Mouse (Mus musculus) cerebellum, postnatal 14 days (tissue): ENCODE results near the gene Ppm1m.
A peak's percentile ranks its signal among the peaks of the same experiment; 100 is the strongest.

Experiments used
- DNase-seq, 2 experiments: peaks; one replicate each; pipeline ENCODE4 v3.0.0; 2021; ENCODE audit warnings: mixed read lengths in 2 of 2

The Ppm1m gene

DNA sequence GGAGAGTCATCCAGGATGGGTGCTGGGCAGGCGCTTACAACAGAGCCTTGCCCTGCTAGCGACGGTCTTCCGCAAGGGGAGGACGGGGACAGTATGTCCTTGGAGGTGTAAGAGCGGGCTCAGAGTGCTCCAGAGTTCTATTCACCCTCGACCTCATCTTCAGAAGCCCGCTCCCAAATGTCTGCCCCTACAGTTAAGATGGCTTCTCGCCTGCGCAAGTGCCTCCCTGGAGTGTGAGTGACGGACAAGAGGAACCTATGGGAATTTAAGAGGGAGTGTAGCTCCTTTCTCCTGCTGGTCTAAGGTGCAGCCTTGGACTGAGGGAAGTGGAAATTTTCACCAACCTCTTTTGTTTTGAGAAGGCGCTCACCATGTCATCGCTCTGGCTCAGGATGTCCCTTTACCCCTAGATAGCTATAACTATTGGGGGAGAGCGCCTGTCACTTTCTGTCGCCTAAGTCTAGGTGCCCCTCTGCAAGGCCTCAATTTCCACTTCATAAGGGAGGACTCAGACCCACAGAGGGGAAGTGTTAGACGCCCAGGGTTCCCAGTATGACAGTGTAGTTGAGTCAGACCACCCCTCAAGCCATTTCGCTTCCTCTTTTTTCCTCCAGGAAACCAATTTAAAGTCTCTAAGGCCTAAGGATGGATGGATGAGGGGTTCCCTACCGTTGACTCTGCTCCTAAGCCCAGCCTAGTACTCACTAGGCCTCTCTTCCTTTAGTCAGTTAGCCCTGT, at the start of gene Ppm1m:
Gene Ppm1m (minus strand): TSS at position 212 of the 738 bp plus-strand sequence.
- no peak for DNase-seq

DNA sequence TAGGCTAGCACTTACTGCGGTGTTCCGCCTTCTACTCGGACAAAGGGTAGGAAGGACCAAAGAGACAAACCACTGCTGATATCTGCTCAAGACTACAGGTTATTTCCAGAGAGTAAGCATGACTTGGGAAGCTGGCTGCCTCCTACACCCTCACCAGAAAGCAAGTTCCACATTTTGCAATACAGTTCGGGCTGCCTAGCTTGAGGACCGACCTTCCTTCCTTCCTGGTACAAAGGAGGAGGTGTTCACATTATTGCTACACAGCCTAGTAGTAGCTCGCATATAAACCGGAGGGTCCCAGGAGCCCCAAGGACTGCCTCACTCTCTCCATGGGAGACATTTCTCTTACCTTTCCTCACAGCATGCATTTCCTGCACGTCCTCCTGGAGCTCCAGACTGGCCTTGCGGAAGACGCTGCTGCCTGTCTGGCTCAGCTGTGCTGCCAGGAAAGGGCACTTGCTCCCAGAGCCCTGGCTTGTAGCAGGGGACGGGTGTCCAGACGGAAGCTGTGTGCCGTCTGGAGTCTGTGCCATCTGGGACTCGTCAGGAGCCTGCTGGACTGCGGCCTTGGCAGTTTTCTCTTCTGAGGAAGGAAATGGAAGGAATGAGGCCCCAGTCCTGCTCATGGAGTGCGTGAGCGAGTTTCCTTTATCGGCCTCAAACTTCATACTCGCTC, 43.4 kb upstream of the Ppm1m start:
- DNase-seq: peak; percentile 81 to 84

DNA sequence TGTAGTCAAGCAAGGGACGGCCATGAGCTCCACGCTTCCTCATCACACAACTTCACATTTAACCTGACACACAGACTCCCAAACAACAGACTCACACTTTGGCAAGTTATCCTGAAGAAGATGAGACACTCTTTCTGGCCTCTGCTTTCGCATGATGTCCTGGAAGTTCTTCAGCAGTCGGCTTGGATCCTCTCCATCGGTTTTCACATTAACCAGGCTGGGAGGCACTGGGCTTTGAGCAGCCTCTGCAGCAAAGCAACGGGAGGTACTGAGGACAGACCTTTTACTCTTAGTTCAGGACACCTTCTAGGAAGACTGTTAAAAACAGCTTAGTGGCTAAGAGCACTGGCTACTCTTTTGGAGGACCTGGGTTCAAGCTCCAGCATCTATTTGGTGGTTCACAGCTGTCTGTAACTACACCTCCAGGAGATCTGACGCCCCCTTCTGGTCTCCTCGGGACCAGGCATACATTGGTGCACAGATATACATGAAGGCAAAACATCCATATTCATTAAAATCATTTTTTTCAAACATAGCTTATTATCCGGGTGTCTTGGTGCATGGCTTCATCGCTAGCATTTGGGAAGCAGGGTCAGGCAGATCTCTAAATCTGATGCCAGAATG, 42.1 kb upstream of the Ppm1m start:
- no peak for DNase-seq

DNA sequence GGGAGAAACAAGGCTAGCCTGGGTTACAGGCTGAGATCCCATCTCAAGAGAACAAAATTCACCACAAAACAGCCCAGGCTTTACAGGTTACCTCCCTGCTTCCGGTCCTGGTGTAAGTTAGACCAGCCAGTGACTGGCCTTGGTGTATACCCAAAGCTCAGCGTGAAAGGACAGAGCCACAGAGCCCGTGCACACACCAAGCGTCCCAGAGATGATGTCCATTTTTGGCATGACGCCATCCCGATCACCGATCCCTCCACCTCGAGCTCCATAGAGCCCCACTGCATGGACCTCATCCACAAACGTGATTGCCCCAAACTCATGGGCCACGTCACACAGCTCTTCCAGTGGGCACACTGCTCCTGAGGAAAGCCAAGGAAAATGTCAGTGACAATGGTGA, 38.3 kb upstream of the Ppm1m start:
- DNase-seq: no peak

DNA sequence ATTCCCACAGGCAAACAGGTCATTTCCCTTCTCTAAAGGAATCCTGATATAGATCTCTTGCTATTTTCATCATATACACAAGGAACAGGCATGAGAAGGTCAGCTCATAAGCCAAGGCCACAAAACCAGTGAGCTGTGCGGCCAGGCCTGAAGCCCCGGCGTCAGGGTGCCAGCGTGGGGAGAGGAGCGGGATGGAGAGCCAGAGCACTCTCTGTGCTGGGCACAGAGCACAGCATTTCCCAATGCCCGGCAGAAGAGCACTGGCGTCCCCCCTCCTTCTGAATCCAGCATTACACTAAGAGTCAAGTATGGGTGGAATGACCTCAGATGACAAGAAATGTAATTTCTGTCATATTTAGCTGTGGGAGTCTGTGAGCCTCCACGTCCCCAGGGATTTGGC, 37.9 kb upstream of the Ppm1m start:
- DNase-seq: no peak

DNA sequence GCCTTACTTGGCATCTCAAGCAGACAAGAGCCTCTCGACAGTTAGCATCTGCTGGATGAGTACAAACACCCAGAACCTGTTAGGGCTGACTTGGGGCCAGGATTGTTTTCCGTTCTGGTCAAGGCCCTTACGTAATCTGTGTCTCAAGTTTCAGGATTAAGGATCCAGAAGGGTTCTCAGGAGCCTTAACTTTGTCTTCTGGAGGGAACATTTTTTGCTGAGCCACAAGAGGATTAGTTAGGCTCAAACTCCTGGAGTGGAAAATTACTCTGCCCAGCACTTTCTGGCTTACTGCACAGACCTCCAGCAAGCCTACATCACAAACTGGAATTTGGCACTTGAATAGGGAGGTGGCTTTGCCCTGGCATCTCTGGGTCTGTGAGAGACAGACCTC, 37.3 kb upstream of the Ppm1m start:
- DNase-seq: no peak

DNA sequence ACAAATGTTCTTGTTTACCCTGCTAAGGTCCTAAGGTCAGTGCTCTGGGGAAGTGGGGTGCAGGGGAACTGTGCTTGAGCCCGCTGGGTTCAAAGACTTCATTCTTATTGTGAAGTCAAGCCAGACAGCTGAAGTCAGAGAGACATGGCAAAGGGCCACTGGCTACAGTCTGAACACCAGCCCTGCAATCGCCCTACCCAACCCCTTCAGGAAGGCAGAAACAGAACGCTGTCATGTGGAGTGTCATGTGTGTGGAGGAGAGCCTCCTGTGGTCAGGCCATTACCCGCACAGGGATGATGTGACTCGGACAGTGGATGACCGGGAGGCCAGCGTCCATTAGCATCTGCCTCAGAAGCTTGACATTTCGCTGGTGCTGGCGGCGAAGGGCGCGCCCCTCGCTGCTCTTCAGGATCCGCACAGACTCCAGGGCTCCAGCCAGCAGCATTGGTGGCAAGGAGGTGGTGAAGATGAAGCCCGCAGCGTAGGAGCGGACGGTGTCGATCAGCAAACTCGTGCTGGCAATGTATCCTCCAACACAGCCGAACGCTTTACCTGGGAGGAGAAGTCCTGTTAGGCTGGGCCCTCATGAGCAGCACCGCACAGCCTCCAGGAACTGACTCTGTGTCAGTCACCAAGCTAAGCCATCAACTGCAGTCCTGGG, 36.7 kb upstream of the Ppm1m start:
- no peak for DNase-seq

DNA sequence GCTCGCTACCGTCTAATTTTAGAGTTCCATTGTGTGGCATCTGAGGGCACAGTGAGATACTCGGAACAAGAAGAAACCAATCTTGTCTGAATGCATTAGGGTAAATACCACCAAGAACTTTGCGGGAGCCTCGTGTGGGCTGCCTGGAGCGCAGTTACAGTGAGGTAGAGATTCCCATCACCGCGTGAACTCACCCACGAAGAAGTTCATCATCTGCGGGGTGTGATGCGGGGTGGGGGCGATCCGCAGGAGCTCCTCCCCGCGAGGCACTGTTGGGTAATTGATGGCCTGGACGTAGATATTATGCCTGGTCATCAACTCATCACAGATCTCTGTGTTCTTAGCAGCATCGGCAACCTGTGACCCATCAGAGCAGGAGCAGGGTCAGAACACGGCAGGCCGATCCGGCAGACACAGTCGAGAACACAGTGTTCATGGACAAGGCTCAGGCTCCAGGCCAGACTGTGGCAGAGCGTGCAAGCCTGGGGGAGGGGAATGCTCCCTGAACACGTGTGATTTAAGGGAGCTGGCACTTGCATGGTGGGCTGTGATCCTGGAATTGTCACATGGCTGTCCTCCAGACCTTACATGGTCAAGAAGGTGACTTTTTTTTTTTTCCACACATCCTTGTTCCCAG, 35.8 kb upstream of the Ppm1m start:
- no peak for DNase-seq

DNA sequence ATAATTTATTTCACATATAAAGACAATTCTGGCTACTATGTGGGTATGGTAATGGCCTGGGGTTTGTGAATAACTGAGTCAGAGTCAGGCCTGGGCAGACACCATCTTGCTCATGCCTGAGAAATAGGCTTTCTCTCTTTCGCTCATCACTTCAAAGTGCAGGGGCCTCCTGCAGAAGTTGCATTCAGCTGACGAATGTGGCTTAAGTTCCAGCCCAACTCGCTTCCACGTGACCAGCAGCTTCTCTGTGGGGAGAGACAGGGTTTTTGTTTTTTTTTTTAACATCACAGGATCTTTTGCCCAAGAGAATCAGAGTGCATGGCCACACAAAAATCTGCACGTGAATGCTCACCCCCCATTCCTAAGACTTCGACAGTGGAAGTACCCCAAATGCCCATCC, 34.4 kb upstream of the Ppm1m start:
- DNase-seq: no peak

DNA sequence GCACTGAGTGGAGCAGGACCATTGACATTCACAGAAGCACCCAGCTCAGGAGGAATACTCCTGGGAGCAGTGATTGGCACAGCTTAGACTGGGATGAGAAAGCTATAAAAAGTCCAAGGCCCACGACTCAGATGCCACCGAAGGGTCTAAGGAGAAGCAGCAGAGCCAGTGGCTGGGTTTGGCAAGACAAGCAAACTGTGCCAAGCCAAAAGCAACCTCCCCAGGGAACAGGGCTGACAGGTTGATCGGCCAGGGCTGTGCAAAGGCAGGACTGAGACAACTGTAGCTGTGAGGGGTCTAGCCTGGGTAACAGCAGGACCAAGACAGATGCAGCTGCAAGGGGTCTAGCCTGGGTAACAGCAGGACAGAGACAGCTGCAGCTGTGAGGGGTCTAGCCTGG, 33.4 kb upstream of the Ppm1m start:
- DNase-seq: no peak

DNA sequence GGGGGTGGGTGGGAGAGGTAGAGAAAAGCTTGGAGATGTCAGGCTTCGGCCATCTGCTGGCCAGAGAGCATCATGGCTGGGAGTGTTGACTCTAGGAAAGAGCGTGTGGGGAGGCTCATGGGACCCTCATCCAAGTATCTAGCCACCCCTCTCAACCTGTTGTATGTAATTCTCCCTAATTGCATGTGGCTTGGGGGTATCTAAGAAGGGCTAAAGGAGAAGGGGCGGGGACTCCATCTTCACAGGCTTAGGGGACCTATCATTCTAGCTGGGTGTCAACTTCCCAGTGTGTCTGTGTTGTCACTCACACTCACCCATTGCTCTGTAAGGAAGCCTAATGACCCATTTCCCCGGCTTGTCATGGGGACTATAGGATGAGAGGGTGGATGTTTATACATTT, 32.3 kb upstream of the Ppm1m start:
- no peak for DNase-seq

DNA sequence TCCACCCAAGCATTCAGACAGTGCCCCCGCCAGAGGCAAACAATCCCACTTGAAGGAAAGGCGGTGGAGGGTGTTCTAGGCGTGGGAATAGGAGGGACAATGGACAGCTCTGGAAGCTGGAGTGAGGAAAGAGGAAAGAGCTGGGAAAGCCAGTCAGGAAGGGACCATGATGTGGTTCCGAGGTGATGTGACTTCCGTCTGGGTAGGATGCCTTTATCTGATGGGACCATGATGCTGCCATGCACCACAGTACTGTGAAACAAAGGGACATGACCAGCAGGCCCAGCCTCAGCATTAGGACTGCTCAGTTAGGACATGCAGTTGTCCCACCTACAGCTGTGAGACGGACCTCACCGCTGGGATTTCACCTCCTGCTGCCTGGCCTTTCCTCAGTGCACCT, 31.7 kb upstream of the Ppm1m start:
- DNase-seq: no peak

DNA sequence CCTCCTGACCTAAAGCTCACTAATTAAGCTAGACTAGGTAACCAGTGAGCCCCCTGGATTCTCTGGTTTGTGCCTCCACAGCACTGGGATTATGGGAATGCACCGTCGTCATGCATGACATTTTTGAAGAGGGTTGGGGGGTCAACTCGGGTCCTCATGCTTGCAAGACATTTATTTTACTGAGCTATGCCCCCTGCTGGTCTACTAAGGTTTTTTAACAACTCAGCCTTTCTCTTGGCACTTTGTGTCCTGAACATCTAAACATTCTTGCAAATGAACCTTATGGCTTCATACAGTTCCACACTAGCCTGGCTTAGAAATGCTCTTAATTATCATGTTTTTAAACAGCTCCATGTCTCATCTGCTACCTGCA, 31.2 kb upstream of the Ppm1m start:
- no peak for DNase-seq

DNA sequence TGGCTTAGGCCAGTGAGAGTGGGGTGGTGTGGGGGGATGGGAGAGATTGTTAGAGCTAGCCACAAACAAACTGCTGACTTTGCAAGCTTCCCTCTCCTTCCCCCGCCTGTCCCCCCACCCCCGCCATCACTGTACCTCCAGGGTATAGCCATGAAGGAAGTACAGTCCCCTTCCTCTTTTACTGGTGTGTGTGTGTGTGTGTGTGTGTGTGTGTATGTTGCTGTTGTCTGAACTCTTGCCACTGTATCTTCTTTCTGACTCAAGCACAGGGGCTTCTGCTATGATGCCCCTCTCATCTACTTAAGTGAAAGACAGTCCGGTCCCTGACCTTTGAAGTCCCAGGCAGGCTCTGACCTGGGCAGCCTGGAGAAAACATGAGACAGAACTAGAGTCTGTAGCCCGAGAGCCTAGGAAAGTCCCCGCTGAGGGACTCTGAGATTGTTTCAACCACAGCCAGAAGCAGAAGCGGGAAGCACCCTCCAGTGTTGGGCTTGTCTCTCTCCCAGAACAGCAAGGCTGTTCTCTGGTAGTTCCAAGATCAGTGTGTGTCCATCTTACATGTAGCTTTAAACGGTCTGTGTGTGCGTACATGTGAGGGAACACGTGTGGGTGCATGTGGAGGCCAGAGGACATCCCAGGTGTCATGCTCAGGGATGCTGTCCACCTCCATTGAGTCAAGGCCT, 30.6 kb upstream of the Ppm1m start:
- no peak for DNase-seq

DNA sequence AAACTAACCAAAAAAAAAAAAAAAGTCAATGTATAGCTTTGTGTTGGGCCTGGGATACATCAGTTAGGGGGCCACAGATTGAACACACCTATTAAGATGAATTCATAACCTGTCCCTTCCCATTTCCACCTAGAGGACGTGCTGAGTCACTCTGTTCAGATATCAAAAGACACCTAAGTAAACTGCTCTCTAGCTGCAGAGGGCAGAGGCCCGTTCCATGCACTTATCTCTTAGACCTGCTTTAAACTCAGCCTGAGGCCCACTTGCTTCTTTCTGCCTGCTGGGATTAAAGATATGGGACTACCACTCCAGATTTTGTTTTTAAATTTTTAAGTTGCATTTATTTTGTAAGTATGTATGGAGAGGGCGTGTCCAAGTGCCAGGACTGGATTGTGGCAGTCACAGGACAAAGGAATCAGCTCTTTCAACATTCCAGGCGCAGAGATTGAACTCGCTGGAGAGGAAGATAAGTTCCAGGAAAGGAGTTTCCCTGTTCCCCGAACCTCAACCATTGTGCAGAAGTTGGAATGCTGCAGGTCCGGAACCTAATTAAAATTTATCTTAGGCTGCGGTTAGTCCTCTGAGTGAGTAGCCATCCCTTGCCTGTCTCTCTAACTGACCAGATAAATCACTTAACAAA, 28.4 kb upstream of the Ppm1m start:
- DNase-seq: no peak

DNA sequence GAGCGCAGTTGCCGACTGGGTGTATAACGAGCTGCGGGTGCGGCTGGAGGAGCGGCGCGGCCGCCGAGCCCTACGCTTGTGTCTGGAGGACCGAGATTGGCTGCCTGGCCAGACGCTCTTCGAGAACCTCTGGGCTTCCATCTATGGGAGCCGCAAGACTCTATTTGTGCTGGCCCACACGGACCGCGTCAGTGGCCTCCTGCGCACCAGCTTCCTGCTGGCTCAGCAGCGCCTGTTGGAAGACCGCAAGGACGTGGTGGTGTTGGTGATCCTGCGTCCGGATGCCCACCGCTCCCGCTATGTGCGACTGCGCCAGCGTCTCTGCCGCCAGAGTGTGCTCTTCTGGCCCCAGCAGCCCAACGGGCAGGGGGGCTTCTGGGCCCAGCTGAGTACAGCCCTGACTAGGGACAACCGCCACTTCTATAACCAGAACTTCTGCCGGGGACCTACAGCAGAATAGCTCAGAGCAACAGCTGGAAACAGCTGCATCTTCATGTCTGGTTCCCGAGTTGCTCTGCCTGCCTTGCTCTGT, 26.7 kb upstream of the Ppm1m start:
- peak; percentile 42 to 48 for DNase-seq

DNA sequence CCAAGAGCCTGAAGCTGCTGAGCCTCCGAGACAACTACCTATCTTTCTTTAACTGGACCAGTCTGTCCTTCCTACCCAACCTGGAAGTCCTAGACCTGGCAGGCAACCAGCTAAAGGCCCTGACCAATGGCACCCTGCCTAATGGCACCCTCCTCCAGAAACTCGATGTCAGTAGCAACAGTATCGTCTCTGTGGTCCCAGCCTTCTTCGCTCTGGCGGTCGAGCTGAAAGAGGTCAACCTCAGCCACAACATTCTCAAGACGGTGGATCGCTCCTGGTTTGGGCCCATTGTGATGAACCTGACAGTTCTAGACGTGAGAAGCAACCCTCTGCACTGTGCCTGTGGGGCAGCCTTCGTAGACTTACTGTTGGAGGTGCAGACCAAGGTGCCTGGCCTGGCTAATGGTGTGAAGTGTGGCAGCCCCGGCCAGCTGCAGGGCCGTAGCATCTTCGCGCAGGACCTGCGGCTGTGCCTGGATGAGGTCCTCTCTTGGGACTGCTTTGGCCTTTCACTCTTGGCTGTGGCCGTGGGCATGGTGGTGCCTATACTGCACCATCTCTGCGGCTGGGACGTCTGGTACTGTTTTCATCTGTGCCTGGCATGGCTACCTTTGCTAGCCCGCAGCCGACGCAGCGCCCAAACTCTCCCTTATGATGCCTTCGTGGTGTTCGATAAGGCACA, 26.1 kb upstream of the Ppm1m start:
- no peak for DNase-seq

DNA sequence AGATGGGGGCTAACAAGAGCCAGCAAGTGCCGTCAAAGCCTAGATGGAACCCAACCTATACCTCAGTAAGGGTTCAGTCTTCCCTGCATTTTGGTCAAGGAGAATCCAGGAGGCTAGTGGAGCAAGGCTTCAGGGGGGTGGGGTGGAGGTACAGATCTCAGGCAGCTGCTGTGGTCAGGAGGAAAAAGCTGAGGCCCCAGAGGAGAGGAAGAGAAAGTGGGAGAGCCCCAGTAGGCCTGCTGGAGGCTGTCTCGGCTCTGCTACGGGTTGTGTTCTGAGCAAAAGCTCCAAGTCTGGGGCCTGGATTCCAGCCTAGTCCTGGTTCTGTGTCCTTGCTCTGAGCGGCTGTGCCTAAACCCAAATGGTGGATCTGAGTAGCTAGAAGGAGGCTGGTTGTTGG, 23.4 kb upstream of the Ppm1m start:
- no peak for DNase-seq

DNA sequence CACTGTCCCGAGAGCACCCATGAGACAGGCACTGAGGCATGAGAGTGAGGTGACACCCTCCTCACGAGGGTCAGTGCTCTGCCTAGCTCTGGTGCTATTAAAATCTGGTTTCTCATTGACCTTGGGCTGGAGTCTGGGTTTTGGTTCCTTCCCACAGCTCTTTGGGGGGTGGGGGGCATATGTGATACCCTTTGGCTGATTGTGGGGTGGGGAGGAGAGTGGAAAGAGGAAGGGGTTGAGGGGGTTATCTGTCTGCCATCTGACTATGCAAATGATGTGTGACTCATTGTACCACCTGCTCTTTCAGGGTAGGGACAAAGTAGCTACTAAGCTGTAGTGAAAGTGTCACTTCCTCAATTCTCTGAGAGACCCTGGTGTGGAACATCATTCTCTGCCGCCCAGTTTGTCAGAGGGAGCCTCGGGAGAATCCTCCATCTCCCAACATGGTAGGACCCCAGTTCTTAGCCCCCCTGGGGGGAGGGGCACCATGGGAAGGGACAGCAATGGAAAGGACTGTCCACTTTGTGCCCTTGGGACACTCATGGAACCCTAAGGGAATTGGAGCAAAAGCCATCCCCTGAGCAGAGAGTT, 22.8 kb upstream of the Ppm1m start, which contains the start of gene Tlr9:
Gene Tlr9 (plus strand): TSS at position 338 of the 591 bp plus-strand sequence.
- DNase-seq: no peak

DNA sequence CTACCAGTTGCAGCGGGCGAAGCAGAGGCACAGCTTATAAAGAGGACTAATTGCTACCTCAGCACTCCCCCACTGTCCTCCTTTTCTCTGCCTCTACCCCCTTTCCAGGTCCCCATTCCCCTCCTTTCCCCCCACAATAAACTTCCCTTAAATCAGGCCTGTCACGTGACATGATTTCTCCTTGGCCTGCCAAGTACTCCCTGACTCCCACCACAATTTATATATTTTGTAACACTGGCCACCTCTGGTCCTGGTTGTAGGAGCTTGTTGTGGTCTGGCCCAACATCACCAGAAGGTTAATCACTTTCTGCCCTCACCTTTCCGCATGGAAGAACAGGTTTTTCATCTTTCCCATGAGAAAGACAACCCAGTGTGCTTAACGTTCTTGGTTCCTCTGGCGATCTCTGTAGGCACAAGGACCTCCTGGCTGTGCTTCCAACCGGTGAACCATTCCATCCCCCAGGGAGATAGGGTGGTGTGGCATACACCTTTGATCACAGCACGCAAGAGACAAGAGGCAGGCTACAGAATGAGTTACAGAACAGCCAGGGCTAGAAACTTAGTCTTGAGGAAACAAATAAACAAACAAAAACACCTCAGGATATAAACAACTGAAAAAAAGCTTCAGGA, 21.5 kb upstream of the Ppm1m start:
- DNase-seq: no peak
